Mouse (Mus musculus) spleen, adult 2 months (tissue): ENCODE results near the gene Ugt2a3. TPM values are rescaled to one million over a fixed set of nuclear protein-coding genes. Genes with fewer than 3 reads are reported as not detected.
"Not testable (repeated sequence)": the region's sequence is repeated elsewhere in the genome, so short reads cannot be mapped to it uniquely, and the experiment has no call there.

ENCODE experiments used
- DNase-seq, 2 experiments: peaks; one replicate each; pipeline versions ENCODE4 v3.0.0 to v3.0.0-alpha.2; 2012 to 2021; ENCODE audit warnings: low spot score in 2 of 2, low read depth in 1 of 2
- H3K27ac ChIP-seq: fragments of 200-500 bp; 2 replicates; pipeline ENCODE4 v1.5.1; 2012; ENCODE audit warnings: low read length, inconsistent platforms; ENCODE audit not compliant: insufficient read depth
- H3K27me3 ChIP-seq: fragments of 200-500 bp; 2 replicates; pipeline ENCODE4 v1.6.1; 2012; ENCODE audit warnings: mild to moderate bottlenecking, moderate library complexity, low read length, inconsistent platforms; ENCODE audit not compliant: control insufficient read depth, insufficient read depth
- H3K36me3 ChIP-seq: fragments of 200-500 bp; 2 replicates; pipeline ENCODE4 v1.6.1; 2012; ENCODE audit warnings: mild to moderate bottlenecking, low read length, inconsistent platforms; ENCODE audit not compliant: control insufficient read depth, insufficient read depth
- H3K4me1 ChIP-seq: fragments of 200-500 bp; 2 replicates; pipeline ENCODE4 v1.6.1; 2011; ENCODE audit warnings: inconsistent platforms; ENCODE audit not compliant: control insufficient read depth, insufficient read depth, insufficient read length
- H3K4me3 ChIP-seq: fragments of 200-500 bp; 2 replicates; pipeline ENCODE4 v1.5.1; 2011; ENCODE audit warnings: mild to moderate bottlenecking, inconsistent platforms; ENCODE audit not compliant: insufficient read depth, insufficient read length; ENCODE audit errors: extremely low read depth
- CTCF ChIP-seq: fragments of 200-500 bp; IDR thresholded peaks from 2 replicates; pipeline ENCODE4 v1.5.1; 2011; ENCODE audit warnings: mild to moderate bottlenecking, inconsistent platforms; ENCODE audit not compliant: insufficient read depth, insufficient read length, insufficient replicate concordance; ENCODE audit errors: extremely low read depth
- POLR2A ChIP-seq: fragments of 200-500 bp; IDR thresholded peaks from 2 replicates; pipeline ENCODE4 v1.6.1; 2011; ENCODE audit warnings: low read depth, low read length, inconsistent platforms
- WGBS: fragments of 180-500 bp; shearing (Covaris S2); methylation state at CpG from one replicate; pipeline ENCODE4 v1.1.7; 2018; 5-methylcytosine and 5-hydroxymethylcytosine counted together
- polyA plus RNA-seq: library from polyadenylated mRNA; depleted of rRNA; stranded (reverse); fragments of >200 nt; gene quantifications from 2 replicates; pipeline ENCODE4 v1.2.3, GENCODE M21; 2012; rRNA removed

The Ugt2a3 gene
- polyA plus RNA-seq: not detected in 2 replicates

DNA sequence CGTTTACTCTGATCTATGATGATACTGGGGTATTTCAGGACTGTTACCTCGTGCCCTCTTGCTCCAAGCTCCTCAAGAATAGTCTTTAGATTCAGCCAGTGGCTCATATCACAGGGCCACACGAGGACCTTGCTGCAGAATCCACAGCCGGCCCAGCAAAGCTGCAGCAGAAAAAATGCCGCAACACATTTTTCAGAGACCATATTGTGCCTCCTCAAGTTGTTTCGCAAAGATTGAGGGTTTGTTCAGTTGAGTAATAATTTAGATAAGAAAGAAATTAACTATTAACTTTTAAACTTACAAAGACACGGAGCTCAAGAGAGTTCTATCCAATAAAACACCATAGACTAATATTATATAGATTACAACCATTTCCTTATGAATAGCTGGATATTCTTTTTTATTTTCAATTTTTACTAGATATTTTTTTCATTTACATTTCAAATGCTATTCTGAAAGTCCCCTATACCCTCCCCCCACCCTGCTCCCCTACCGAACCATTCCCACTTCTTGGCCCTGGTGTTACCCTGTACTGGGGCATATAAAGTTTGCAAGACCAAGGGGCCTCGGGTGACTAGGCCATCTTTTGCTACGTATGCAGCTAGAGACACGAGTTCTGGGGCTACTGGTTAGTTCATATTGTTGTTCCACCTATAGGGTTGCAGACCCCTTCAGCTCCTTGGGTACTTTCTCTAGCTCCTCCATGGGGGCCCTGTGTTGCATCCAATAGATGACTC is at the start of gene Ugt2a3:
Ugt2a3 (minus strand) TSS at position 235 of the 737 bp plus-strand sequence.
- 71% methylated on average over 11 of the region's 11 CpGs for WGBS
- Histone ChIP-seq H3K4me1 (no peaks in the 10 kb centered on the region), H3K4me3 (no peak within 1 kb of the TSS), H3K27ac (no peak within 1 kb of the TSS), H3K36me3 (no peaks in the 10 kb centered on the region), H3K27me3 (no peaks in the 10 kb centered on the region)
- no peak for DNase-seq
- TF ChIP-seq CTCF (no peak), POLR2A (no peak)

DNA sequence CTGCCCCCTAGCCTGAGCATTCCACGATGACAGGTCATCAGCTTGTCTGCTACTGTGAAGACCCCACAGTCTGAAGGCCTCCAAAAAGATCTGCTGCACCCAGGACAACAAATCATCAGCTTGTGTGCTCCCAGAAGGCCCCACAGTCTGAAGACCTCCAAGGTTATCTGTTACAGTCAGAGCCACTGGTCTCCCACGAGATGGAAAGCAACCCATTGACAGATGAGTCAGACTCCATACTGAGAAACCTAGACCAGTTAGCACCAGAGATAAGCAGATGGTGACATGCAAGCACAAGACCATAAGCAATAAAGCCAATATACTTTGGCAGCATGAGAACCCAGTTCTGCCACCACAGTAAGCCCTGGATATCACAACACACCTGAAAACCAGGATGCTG is 43.2 kb upstream of the Ugt2a3 start:
- Histone ChIP-seq H3K4me3 (no peak overlapping the region), H3K4me1 (no peaks in the 10 kb centered on the region), H3K27ac (no peak overlapping the region), H3K36me3 (no peaks in the 10 kb centered on the region), H3K27me3 (no peaks in the 10 kb centered on the region)
- DNase-seq: no peak
- TF ChIP-seq POLR2A: no peak
- TF ChIP-seq CTCF: no peak
- WGBS: 67% methylated on average over 2 of the region's 2 CpGs

DNA sequence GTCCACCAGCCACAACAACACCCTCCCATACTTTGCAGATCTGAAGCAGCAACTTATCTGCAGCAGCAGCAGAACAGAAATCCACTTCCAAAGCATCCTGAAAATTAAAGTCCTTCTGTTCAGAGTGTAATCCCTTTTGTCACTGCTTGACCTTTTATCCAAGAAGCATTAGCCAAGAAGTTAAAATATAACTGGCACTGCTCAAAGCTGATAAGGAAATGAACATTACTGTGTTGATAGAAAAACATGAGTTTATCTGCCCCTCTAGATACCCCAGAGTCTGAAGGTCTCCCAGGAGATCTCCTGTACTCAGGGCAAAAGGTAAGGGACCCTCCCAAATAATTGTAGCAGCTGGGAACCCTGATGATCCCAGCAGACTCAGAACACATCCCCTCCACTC is 42.8 kb upstream of the Ugt2a3 start:
- no peaks in the 10 kb centered on the region for H3K27me3 ChIP-seq
- no peaks in the 10 kb centered on the region for H3K4me1 ChIP-seq
- no peak overlapping the region for H3K4me3 ChIP-seq
- DNase-seq: no peak
- H3K36me3 ChIP-seq: no peaks in the 10 kb centered on the region
- TF ChIP-seq CTCF (no peak), POLR2A (no peak)
- no peak overlapping the region for H3K27ac ChIP-seq

DNA sequence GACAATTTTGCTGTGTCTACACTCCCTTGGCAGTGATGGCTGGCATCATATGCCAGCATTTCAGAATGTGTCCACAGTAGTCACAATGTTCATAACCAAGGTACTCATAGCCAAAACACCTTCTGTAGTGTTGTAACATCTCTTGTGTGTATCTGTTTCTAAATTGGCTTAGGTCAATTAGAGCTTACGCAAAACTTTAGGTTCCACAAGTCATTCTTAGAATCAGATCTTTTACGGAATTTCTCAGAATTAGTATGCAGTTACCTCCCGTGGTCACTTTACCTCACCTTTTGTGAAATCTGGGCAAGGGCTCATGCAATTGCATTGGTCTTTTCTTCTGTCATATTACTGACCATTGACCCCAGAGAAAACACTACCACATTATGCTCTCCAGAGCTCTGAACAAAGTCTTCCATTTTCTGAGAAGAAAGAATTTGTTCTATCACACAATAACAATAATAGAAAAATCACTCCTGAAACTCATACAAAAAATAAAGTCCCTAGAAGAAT is 38.9 kb upstream of the Ugt2a3 start:
- Histone ChIP-seq H3K4me3 (no peak overlapping the region), H3K36me3 (no peaks in the 10 kb centered on the region), H3K4me1 (no peaks in the 10 kb centered on the region), H3K27me3 (no peaks in the 10 kb centered on the region), H3K27ac (no peak overlapping the region)
- 86% methylated on average over 3 of the region's 3 CpGs for WGBS
- DNase-seq: no peak
- TF ChIP-seq CTCF (no peak), POLR2A (no peak)

DNA sequence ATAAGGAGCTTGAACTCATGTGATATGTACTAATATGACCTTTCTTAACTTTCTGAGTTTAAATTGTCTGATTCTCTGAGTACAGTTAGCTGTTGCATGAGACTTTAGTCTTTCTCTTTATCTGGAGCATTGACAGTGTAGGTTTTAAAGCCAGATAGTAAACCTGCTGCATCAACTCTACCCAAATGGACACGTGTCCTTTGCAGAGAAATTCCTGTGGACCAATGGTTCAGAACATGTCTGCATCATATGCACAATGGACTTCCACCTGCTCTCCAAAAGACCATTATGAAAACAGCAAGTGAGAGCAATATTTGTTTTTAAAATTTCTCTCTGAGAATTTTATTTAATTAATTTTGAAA is 36.5 kb upstream of the Ugt2a3 start:
- H3K4me3 ChIP-seq: no peak overlapping the region
- TF ChIP-seq CTCF: no peak
- no peak for TF ChIP-seq POLR2A
- no peak for DNase-seq
- no peaks in the 10 kb centered on the region for H3K36me3 ChIP-seq
- H3K27ac ChIP-seq: no peak overlapping the region
- 70% methylated on average over 1 of the region's 1 CpGs for WGBS
- no peaks in the 10 kb centered on the region for H3K4me1 ChIP-seq
- no peaks in the 10 kb centered on the region for H3K27me3 ChIP-seq

DNA sequence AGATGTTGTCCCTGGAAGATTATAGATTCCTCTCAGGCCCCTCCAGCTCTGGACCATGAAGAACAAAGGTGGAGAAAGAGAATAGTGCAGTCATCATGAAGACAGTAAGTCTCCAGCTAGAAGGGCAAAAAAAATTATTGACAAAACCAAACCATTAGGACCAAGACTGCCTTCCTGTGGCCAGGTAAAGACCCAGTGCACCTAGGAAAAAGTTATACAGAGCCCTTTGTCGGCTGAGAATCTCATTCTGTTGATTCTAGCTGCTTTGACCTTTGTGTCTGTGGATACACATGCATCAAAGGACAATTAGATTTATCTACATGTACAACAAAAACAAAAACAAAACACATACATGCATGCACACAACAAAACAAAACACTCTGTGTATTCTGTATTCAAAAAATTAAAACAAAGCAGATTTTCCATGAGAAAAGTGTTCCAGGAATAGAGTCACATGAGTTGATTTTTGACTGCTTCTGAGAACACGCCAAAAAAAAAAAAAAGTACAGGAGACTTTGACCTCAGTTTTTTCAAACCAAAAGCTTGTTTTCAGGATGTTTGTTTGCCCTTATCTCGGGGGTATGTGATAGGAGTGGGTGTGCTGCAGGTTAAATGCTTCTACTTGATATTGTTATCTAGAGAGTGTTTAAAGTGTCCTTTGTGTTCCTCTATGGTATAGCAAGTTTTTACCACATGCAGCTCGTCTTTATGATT is 36.0 kb upstream of the Ugt2a3 start:
- not testable (repeated sequence) for H3K36me3 ChIP-seq, H3K4me3 ChIP-seq, H3K27me3 ChIP-seq, H3K27ac ChIP-seq, DNase-seq, H3K4me1 ChIP-seq
- 56% methylated on average over 4 of the region's 4 CpGs for WGBS

DNA sequence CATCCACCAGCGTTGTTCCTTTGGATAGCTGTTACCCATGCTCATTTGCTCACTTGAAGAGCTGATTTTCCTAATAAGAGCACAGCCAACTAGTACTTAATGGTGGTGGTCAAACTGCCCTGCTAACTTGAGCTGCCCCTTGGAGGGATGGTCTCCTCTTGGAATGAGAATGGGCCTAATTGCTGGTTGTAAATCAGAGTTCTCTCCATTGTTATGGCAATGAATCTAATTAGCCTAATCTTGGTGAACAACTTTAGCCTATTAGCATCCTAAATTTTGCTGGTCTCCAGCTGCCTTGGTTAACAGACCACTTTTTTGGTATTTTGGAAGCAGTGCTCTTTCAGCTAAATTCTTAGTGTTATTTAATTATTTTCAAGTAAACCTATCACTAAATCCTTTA is 13.4 kb upstream of the Ugt2a3 start:
- Histone ChIP-seq H3K27me3 (no peaks in the 10 kb centered on the region), H3K4me3 (no peak overlapping the region), H3K36me3 (no peaks in the 10 kb centered on the region), H3K27ac (no peak overlapping the region), H3K4me1 (no peaks in the 10 kb centered on the region)
- DNase-seq: no peak
- WGBS: 39% methylated on average over 1 of the region's 1 CpGs
- TF ChIP-seq CTCF (no peak), POLR2A (no peak)

DNA sequence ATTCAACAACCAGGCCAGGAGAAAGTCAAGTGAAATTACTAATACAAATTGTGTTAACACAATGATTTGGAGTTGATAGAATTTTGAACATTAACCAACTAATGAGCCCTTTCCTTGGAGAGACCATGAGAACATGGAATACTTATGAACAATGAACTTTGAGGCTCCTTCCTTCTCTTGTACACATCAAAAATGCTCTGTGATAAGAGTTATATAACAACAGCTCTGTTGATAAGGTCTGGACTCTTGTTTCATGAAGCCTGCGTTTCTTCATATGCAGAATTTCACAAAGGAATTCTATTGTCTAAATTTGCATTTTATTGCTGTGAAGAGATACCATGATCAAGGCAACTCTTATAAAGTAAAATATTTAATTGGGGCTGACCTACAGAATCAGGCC is 12.2 kb upstream of the Ugt2a3 start:
- H3K27ac ChIP-seq, H3K36me3 ChIP-seq, H3K27me3 ChIP-seq, H3K4me1 ChIP-seq, H3K4me3 ChIP-seq, DNase-seq: not testable (repeated sequence)
- WGBS: 83% methylated on average over 1 of the region's 1 CpGs

DNA sequence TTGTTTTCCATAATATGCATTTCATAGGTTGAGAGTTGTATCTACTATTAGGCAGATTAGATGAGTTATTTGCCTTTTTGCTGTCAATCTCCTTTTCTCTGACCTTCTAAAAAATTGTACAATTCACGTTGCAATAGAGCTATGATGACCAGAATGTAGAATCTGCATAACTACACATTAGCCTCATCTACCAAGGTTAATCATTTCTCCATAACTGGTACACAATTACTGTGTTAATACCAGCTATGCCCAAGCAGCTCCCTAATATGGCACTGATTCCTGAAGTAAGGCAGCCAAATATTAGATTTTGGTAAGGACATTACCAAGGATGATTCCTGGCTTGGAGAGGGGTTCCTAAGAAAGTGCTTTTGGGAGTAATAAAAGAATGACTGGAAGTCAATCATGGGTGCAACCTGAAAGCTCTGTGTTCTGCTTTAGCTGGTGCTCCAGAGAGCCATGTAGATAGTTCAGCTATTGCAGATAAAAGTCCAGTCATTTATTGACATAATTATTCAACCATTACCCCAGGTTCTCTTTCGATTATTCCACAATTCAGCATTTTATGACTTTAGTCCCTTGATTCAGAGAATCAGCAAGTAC is 10.6 kb upstream of the Ugt2a3 start:
- not testable (repeated sequence) for H3K4me3 ChIP-seq, DNase-seq, H3K36me3 ChIP-seq, H3K27ac ChIP-seq, H3K4me1 ChIP-seq, H3K27me3 ChIP-seq
- WGBS: 57% methylated on average over 2 of the region's 2 CpGs
